Mouse (Mus musculus): Measurements from ENCODE around the gene Sdf2l1. TPM values are rescaled to one million over a fixed set of nuclear protein-coding genes. Genes with fewer than 3 reads are reported as not detected.
A peak's percentile ranks its signal among the peaks of the same experiment; 100 is the strongest.

The Sdf2l1 gene
- polyA plus RNA-seq, 1 experiment from 2014 or later, result 23.2 TPM

DNA sequence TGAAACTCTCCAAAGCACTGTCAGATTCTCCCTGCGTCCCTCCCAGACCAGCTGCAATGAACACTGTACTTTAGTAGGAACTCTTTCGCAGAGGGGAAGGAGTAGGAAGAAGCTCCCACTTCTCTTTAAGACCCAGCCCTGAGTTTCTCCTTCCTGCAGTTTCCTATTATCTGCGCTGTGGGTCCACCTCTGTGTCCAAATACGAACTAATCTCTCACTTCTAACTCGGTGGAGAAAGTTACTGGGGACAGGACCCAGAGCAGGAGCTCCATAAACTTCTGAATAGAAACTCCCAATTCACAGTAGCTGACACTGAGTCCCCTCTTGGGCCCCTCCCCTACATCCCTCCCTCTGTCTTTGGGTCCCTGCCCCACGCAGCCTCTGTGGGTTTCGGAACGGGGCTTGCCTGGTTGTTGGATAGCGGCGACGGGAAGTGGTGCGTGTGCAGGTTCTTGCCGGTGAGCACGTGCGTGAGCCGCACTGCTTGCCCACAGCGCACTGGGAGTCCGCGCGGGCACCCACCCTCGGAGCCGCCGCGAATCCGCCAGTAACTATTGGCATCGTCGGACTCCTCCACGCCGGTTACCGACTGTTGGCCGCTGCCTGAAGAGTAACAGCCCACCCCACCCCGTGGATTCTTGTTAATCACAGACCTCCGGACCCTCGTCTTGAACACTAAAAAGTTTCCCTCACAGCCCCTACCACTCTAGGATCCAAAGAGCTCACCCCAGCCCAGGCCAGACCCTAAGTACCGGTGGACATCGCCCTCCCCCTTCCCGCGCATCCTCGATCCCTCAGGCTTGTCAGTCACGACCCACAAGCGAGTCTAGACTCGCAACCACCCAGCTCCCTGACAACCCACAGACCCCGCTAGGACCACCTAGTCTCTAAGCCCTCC lies 743 bp downstream of the Sdf2l1 start:
- H3K4me2 ChIP-seq (ENCODE audit: low read length), result peak overlapping the region; percentile 95
- peak overlapping the region; percentile 83 for H3K27ac ChIP-seq (replicated peaks; ENCODE audit: low read depth, low read length)
- ATAC-seq (ENCODE audit: low FRiP score, low TSS enrichment) (peak; percentile 7), DNase-seq (no peak)
- H3K36me3 ChIP-seq (ENCODE audit: control insufficient read depth, insufficient read depth, low read length), result no peaks in the 10 kb centered on the region
- 3% methylated on average over 43 of the region's 43 CpGs for WGBS
- peak overlapping the region; percentile 63 for H3K9ac ChIP-seq (replicated peaks; ENCODE audit: low read length)
- H3K27me3 ChIP-seq (ENCODE audit: control insufficient read depth, insufficient read depth, low read length), result no peaks in the 10 kb centered on the region
- H3K4me3 ChIP-seq (replicated peaks; ENCODE audit: low read depth, low read length), result peak overlapping the region; percentile 76
- H3K4me1 ChIP-seq (ENCODE audit: control insufficient read depth, insufficient read depth, low read length), result peaks cover 9% of the 10 kb centered on the region; the same call in 1 of the 2 replicates
- no peaks in the 10 kb centered on the region for H3K9me3 ChIP-seq (ENCODE audit: control insufficient read depth, low read length)

DNA sequence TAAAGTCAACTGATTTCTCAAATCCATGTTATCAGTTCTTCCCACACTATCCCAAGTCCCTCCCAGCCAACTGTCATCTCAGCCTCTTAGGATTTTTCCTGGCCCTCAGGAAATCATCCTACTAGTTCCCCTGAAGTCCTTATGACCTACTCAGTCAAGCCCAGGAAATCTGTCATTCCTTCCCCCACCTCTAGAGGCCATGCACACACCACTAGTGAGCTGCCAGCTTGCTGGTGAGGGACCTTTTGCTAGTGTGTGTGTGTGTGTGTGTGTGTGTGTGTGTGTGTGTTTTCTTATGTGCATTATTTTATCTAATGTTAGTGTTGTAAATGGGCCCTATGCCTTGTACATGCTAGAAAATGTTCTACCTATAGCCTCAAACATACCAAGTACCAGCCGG lies 4.9 kb downstream of the Sdf2l1 start:
- peak; percentile 45 for DNase-seq
- Histone ChIP-seq H3K36me3 (ENCODE audit: control insufficient read depth, insufficient read depth, low read length) (no peaks in the 10 kb centered on the region), H3K27me3 (ENCODE audit: control insufficient read depth, insufficient read depth, low read length) (no peaks in the 10 kb centered on the region), H3K9ac (replicated peaks; ENCODE audit: low read length) (no peak overlapping the region), H3K4me2 (ENCODE audit: low read length) (no peak overlapping the region), H3K9me3 (ENCODE audit: control insufficient read depth, low read length) (no peaks in the 10 kb centered on the region), H3K4me3 (replicated peaks; ENCODE audit: low read depth, low read length) (no peak overlapping the region), H3K4me1 (ENCODE audit: control insufficient read depth, insufficient read depth, low read length) (peaks cover 22% of the 10 kb centered on the region), H3K27ac (replicated peaks; ENCODE audit: low read depth, low read length) (no peak overlapping the region)
- no peak for ATAC-seq (ENCODE audit: low FRiP score, low TSS enrichment)
- 100% methylated on average over 1 of the region's 1 CpGs for WGBS

GRCm38 (mm10) chr16:17124871-17125520 lies 7.2 kb downstream of the Sdf2l1 start, which contains the start of gene 2610318N02Rik:
2610318N02Rik (minus strand) TSS chr16:17125167.
- peak within 1 kb of the TSS; percentile 56 for H3K4me2 ChIP-seq (ENCODE audit: low read length)
- peak; percentile 90 for ATAC-seq (ENCODE audit: low FRiP score, low TSS enrichment)
- DNase-seq, result peak; percentile 92
- peak within 1 kb of the TSS; percentile 51 for H3K9ac ChIP-seq (replicated peaks; ENCODE audit: low read length)
- no peaks in the 10 kb centered on the region for H3K9me3 ChIP-seq (ENCODE audit: control insufficient read depth, low read length)
- H3K4me1 ChIP-seq (ENCODE audit: control insufficient read depth, insufficient read depth, low read length), result peaks cover 16% of the 10 kb centered on the region
- WGBS, result under 1% methylated on average over 25 of the region's 25 CpGs
- H3K27ac ChIP-seq (replicated peaks; ENCODE audit: low read depth, low read length), result no peak within 1 kb of the TSS
- H3K36me3 ChIP-seq (ENCODE audit: control insufficient read depth, insufficient read depth, low read length), result no peaks in the 10 kb centered on the region
- no peaks in the 10 kb centered on the region for H3K27me3 ChIP-seq (ENCODE audit: control insufficient read depth, insufficient read depth, low read length)
- peak within 1 kb of the TSS; percentile 35 for H3K4me3 ChIP-seq (replicated peaks; ENCODE audit: low read depth, low read length)

- no peaks in the 10 kb centered on the region for H3K27me3 ChIP-seq (ENCODE audit: control insufficient read depth, insufficient read depth, low read length)
- peak; percentile 48 for ATAC-seq (ENCODE audit: low FRiP score, low TSS enrichment)
- peak overlapping the region; percentile 35 for H3K4me3 ChIP-seq (replicated peaks; ENCODE audit: low read depth, low read length)
- H3K27ac ChIP-seq (replicated peaks; ENCODE audit: low read depth, low read length), result no peak overlapping the region
- no peaks in the 10 kb centered on the region for H3K36me3 ChIP-seq (ENCODE audit: control insufficient read depth, insufficient read depth, low read length)
- peak overlapping the region; percentile 56 for H3K4me2 ChIP-seq (ENCODE audit: low read length)
- H3K4me1 ChIP-seq (ENCODE audit: control insufficient read depth, insufficient read depth, low read length), result peaks cover 16% of the 10 kb centered on the region
- peak; percentile 46 for DNase-seq
- 1% methylated on average over 22 of the region's 22 CpGs for WGBS
- H3K9ac ChIP-seq (replicated peaks; ENCODE audit: low read length), result peak overlapping the region; percentile 51
- H3K9me3 ChIP-seq (ENCODE audit: control insufficient read depth, low read length), result no peaks in the 10 kb centered on the region
Measured at GRCm38 (mm10) chr16:17124119-17124870, 7.9 kb downstream of the Sdf2l1 start.

DNA sequence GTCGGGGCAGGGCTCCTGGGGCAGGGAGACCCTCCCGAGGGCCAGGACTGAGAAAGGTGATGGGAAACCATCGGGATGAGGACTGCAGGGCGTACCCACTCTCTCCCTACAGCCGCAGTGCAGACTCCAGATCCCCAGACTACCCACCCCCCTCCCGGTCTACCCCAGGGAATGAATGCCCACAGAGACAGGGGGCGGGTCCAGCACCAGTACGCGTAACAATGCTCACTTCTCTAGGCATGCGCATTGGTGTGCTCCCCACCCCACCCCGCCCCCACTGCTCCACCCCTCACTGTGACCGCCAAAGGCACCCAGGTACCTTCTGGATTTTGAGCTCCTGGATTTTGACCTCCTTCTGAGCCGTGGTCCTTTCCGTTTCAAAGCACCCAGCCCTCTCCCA lies 10.6 kb downstream of the Sdf2l1 start:
- WGBS, result 42% methylated on average over 14 of the region's 14 CpGs
- H3K4me1 ChIP-seq (ENCODE audit: control insufficient read depth, insufficient read depth, low read length), result peaks cover 16% of the 10 kb centered on the region
- ATAC-seq (ENCODE audit: low FRiP score, low TSS enrichment) (no peak), DNase-seq (peak; percentile 41)
- peak overlapping the region; percentile 3; the same call in 1 of the 2 replicates for H3K4me3 ChIP-seq (replicated peaks; ENCODE audit: low read depth, low read length)
- 0 out of 2 replicates have a peak, but pooled peaks cover 2% of the 10 kb centered on the region for H3K36me3 ChIP-seq (ENCODE audit: control insufficient read depth, insufficient read depth, low read length)
- H3K27me3 ChIP-seq (ENCODE audit: control insufficient read depth, insufficient read depth, low read length), result no peaks in the 10 kb centered on the region
- H3K9me3 ChIP-seq (ENCODE audit: control insufficient read depth, low read length), result no peaks in the 10 kb centered on the region
- H3K9ac ChIP-seq (replicated peaks; ENCODE audit: low read length), result no peak overlapping the region
- peak overlapping the region; percentile 36 for H3K4me2 ChIP-seq (ENCODE audit: low read length)
- H3K27ac ChIP-seq (replicated peaks; ENCODE audit: low read depth, low read length), result no peak overlapping the region

DNA sequence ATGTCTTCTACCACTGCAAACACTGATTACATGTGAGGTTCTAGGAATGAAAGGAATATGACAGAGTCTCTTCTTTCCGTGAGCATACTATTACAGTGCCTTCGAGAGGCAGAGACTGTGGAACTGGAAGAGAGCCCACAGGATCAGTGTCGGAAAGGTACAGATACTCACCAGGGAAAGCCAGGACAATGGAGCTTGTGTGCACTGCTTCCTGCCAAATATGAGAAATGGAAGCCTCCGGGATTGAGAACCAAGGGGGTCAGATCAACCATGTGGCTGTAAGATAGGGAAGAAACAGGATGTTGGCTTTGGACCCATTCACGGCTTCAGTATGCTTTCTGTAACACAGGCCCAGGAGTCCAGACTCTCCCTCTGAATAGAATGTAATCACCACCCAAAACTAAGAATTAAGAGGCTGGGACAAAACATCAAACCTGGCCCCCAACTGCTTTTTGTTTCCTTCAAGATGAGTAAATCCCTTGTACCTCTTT lies 14.8 kb downstream of the Sdf2l1 start:
- Histone ChIP-seq H3K27ac (replicated peaks; ENCODE audit: low read depth, low read length) (no peak overlapping the region), H3K9ac (replicated peaks; ENCODE audit: low read length) (no peak overlapping the region), H3K4me1 (ENCODE audit: control insufficient read depth, insufficient read depth, low read length) (no peaks in the 10 kb centered on the region), H3K27me3 (ENCODE audit: control insufficient read depth, insufficient read depth, low read length) (no peaks in the 10 kb centered on the region), H3K36me3 (ENCODE audit: control insufficient read depth, insufficient read depth, low read length) (peaks cover 8% of the 10 kb centered on the region), H3K9me3 (ENCODE audit: control insufficient read depth, low read length) (no peaks in the 10 kb centered on the region), H3K4me3 (replicated peaks; ENCODE audit: low read depth, low read length) (no peak overlapping the region), H3K4me2 (ENCODE audit: low read length) (no peak overlapping the region)
- ATAC-seq (ENCODE audit: low FRiP score, low TSS enrichment) (no peak), DNase-seq (no peak)
- WGBS, result 95% methylated on average over 5 of the region's 5 CpGs

- ATAC-seq (ENCODE audit: low FRiP score, low TSS enrichment), result peak; percentile 88
- WGBS, result 9% methylated on average over 38 of the region's 38 CpGs
- H3K36me3 ChIP-seq (ENCODE audit: control insufficient read depth, insufficient read depth, low read length), result peaks cover 25% of the 10 kb centered on the region
Measured at GRCm38 (mm10) chr16:17110771-17111743, 21.1 kb downstream of the Sdf2l1 start, which contains the start of gene Ppil2. Ppil2 (minus strand) TSS chr16:17111257.

More at GRCm38 (mm10) chr16:17110771-17111743, 21.1 kb downstream of the Sdf2l1 start, which contains the start of gene Ppil2:
- no peaks in the 10 kb centered on the region for H3K27me3 ChIP-seq (ENCODE audit: control insufficient read depth, insufficient read depth, low read length)
- H3K27ac ChIP-seq (replicated peaks; ENCODE audit: low read depth, low read length), result peak within 1 kb of the TSS; percentile 41; the same call in 1 of the 2 replicates
- peak within 1 kb of the TSS; percentile 69 for H3K9ac ChIP-seq (replicated peaks; ENCODE audit: low read length)
- peak; percentile 93 for DNase-seq
- H3K4me1 ChIP-seq (ENCODE audit: control insufficient read depth, insufficient read depth, low read length), result peaks cover 8% of the 10 kb centered on the region; the same call in 1 of the 2 replicates
- peak within 1 kb of the TSS; percentile 83 for H3K4me3 ChIP-seq (replicated peaks; ENCODE audit: low read depth, low read length)
- H3K9me3 ChIP-seq (ENCODE audit: control insufficient read depth, low read length), result no peaks in the 10 kb centered on the region
- peak within 1 kb of the TSS; percentile 72 for H3K4me2 ChIP-seq (ENCODE audit: low read length)
